In genomic region chr7:110246526-110246925, GRCm38 (mm10) we compare ENCODE assay signal across 29 mouse cellular contexts. TPM values are rescaled to one million over a fixed set of nuclear protein-coding genes. Genes with fewer than 3 reads are reported as not detected.
DNase-seq lines count a peak whose midpoint lies in the region; ATAC-seq and TF ChIP-seq lines count a peak whose summit lies in the region.
"Had no signal": no experiment of that assay in that cellular context is flagged by ENCODE, and none has a peak within 500 bp of the region (broad histone marks: within the 10 kb centered on the region; RNA-seq: fewer than 3 reads in every experiment).

No protein-coding gene starts in this region.

- H3K9me3 ChIP-seq in embryonic facial prominence, embryonic 13.5 days, result no peaks in the 10 kb centered on the region
- no peaks in the 10 kb centered on the region for H3K9me3 ChIP-seq in embryonic facial prominence, embryonic 10.5 days
- no peaks in the 10 kb centered on the region for H3K9me3 ChIP-seq in hindbrain, postnatal 0 days (ENCODE audit: low read length)
- H3K9me3 ChIP-seq in hindbrain, embryonic 11.5 days (ENCODE audit: control insufficient read depth, low read length), result no peaks in the 10 kb centered on the region
- no peaks in the 10 kb centered on the region for H3K9me3 ChIP-seq in CH12.LX (replicated peaks; ENCODE audit: low read length)
- H3K9me3 ChIP-seq: forebrain, embryonic 12.5 days; heart, embryonic 13.5 days; hindbrain, embryonic 10.5 days; intestine, embryonic 15.5 days; midbrain, embryonic 15.5 days; neural tube, embryonic 12.5 days had no signal

- no peak for TF ChIP-seq CTCF in hindbrain, postnatal 0 days (IDR thresholded peaks at IDR 0.05; ENCODE audit: low read depth)
- TF ChIP-seq CTCF in CH12.LX (conservative IDR thresholded peaks at IDR 0.05 in 1 of 2, IDR thresholded peaks at IDR 0.05 in 1 of 2; ENCODE audit: low read depth in 2 of 2, low read length in 2 of 2), result no peak
- TF ChIP-seq CTCF in thymus, adult 2 months (IDR thresholded peaks at IDR 0.05; ENCODE audit: borderline replicate concordance, control insufficient read depth, extremely low read depth, insufficient read depth, low read length, poor library complexity), result no peak

- H3K79me2 ChIP-seq in CH12.LX (replicated peaks; ENCODE audit: control insufficient read depth, extremely low read depth, insufficient read depth, poor library complexity, severe bottlenecking), result peaks cover 97% of the 10 kb centered on the region

- no peak overlapping the region for H3K9ac ChIP-seq in embryonic facial prominence, embryonic 13.5 days
- H3K9ac ChIP-seq in hindbrain, postnatal 0 days (replicated peaks; ENCODE audit: low read length), result no peak overlapping the region
- no peak overlapping the region for H3K9ac ChIP-seq in hindbrain, embryonic 11.5 days (ENCODE audit: low read depth, low read length)
- H3K9ac ChIP-seq in CH12.LX (ENCODE audit: insufficient read depth, low read depth), result no peak overlapping the region
- H3K9ac ChIP-seq: forebrain, embryonic 12.5 days; forebrain, postnatal 0 days; heart, embryonic 13.5 days; intestine, embryonic 15.5 days; liver, embryonic 14.5 days; midbrain, embryonic 15.5 days; neural tube, embryonic 12.5 days had no signal

- TF ChIP-seq RAD21 in CH12.LX (IDR thresholded peaks at IDR 0.05; ENCODE audit: low read depth, low read length), result no peak

- H3K27me3 ChIP-seq in embryonic facial prominence, embryonic 13.5 days, result no peaks in the 10 kb centered on the region
- H3K27me3 ChIP-seq in embryonic facial prominence, embryonic 10.5 days (replicated peaks; ENCODE audit: low read depth, poor library complexity, severe bottlenecking), result no peaks in the 10 kb centered on the region
- no peaks in the 10 kb centered on the region for H3K27me3 ChIP-seq in hindbrain, postnatal 0 days (ENCODE audit: insufficient read depth, low read length)
- no peaks in the 10 kb centered on the region for H3K27me3 ChIP-seq in hindbrain, embryonic 11.5 days (ENCODE audit: control insufficient read depth, insufficient read depth, low read length)
- H3K27me3 ChIP-seq in CH12.LX (replicated peaks), result no peaks in the 10 kb centered on the region
- H3K27me3 ChIP-seq in thymus, adult 2 months (ENCODE audit: control insufficient read depth, insufficient read depth, low read length), result no peaks in the 10 kb centered on the region
- H3K27me3 ChIP-seq: forebrain, embryonic 12.5 days; heart, embryonic 13.5 days; intestine, embryonic 15.5 days; midbrain, embryonic 15.5 days; neural tube, embryonic 12.5 days had no signal

- no peak for TF ChIP-seq EP300 in CH12.LX (IDR thresholded peaks at IDR 0.05; ENCODE audit: low read length)

- H3K4me3 ChIP-seq in embryonic facial prominence, embryonic 13.5 days, result no peak overlapping the region
- no peak overlapping the region for H3K4me3 ChIP-seq in embryonic facial prominence, embryonic 10.5 days
- H3K4me3 ChIP-seq in hindbrain, postnatal 0 days (ENCODE audit: low read length), result no peak overlapping the region
- no peak overlapping the region for H3K4me3 ChIP-seq in hindbrain, embryonic 11.5 days (ENCODE audit: low read depth, low read length)
- H3K4me3 ChIP-seq in CH12.LX (replicated peaks in 1 of 3; ENCODE audit: low read depth in 2 of 3, low read length in 2 of 3, poor library complexity in 1 of 3), result no peak overlapping the region
- H3K4me3 ChIP-seq in thymus, adult 2 months (ENCODE audit: control insufficient read depth, insufficient read depth, low read length), result no peak overlapping the region
- H3K4me3 ChIP-seq: forebrain, embryonic 12.5 days; heart, adult 2 months; heart, embryonic 13.5 days; hindbrain, embryonic 10.5 days; intestine, embryonic 15.5 days; layer of hippocampus, adult 2 months; midbrain, embryonic 15.5 days; neural tube, embryonic 12.5 days had no signal

- TF ChIP-seq POLR2A in CH12.LX (IDR thresholded peaks at IDR 0.05; ENCODE audit: low read depth, low read length), result no peak
- no peak for TF ChIP-seq POLR2A in thymus, adult 2 months (IDR thresholded peaks at IDR 0.05; ENCODE audit: control insufficient read depth, extremely low read depth, insufficient read depth, low read length, poor library complexity)

- no peak for DNase-seq in embryonic facial prominence, embryonic 10.5 days (ENCODE audit: low spot score)
- peak; percentile 8 for DNase-seq in hindbrain, postnatal 0 days (ENCODE audit: low spot score)
- no peak for DNase-seq in hindbrain, embryonic 11.5 days (ENCODE audit: low spot score)
- DNase-seq in CH12.LX (ENCODE audit: extremely low read depth), result no peak
- DNase-seq in gastrocnemius, postnatal 25 days, result peak; percentile 36
- no peak for DNase-seq in thymus, adult 2 months
- DNase-seq: adrenal gland, postnatal 25 days; cerebellum, adult 18-20 months; cerebellum, postnatal 36 days; embryo, embryonic 11 days; forebrain, postnatal 0 days; heart, adult 2 months; heart, postnatal 14 days; kidney, adult 2 months; kidney, postnatal 36 days; liver; lung, adult 2 months; lung, postnatal 10 days; right cerebral cortex, adult 18-20 months had no signal

- dilution Hi-C loops in CH12.LX (cut with MboI; ENCODE audit: extremely low pct_ligation_motif_present, extremely low pct_unique_long_range_greater_than_20kb, low sequenced_read_pairs), result no loop called here

- ATAC-seq in embryonic facial prominence, embryonic 13.5 days (ENCODE audit: insufficient number of reproducible peaks, insufficient read depth, low FRiP score, low TSS enrichment, low read depth), result no peak
- ATAC-seq in hindbrain, postnatal 0 days, result no peak
- no peak for ATAC-seq in hindbrain, embryonic 11.5 days (ENCODE audit: low FRiP score)
- ATAC-seq: forebrain, postnatal 0 days; hindbrain, embryonic 16.5 days; intestine, embryonic 15.5 days; midbrain, embryonic 15.5 days had no signal

- H3K4me2 ChIP-seq in embryonic facial prominence, embryonic 13.5 days, result no peak overlapping the region
- no peak overlapping the region for H3K4me2 ChIP-seq in hindbrain, postnatal 0 days (ENCODE audit: low read depth, low read length)
- H3K4me2 ChIP-seq in hindbrain, embryonic 11.5 days (replicated peaks; ENCODE audit: low read depth, low read length), result no peak overlapping the region
- H3K4me2 ChIP-seq in CH12.LX (ENCODE audit: insufficient read depth, low read depth, poor library complexity, severe bottlenecking), result no peak overlapping the region
- H3K4me2 ChIP-seq: forebrain, embryonic 12.5 days; heart, embryonic 13.5 days; intestine, embryonic 15.5 days; midbrain, embryonic 15.5 days; neural tube, embryonic 12.5 days had no signal

- H3K36me3 ChIP-seq in embryonic facial prominence, embryonic 13.5 days, result peaks cover 11% of the 10 kb centered on the region; the same call in 1 of the 2 replicates
- H3K36me3 ChIP-seq in embryonic facial prominence, embryonic 10.5 days (replicated peaks), result peaks cover 36% of the 10 kb centered on the region
- H3K36me3 ChIP-seq in hindbrain, postnatal 0 days (ENCODE audit: insufficient read depth, low read length), result no peaks in the 10 kb centered on the region
- no peaks in the 10 kb centered on the region for H3K36me3 ChIP-seq in hindbrain, embryonic 11.5 days (ENCODE audit: control insufficient read depth, insufficient read depth, low read length)
- peaks cover 65 to 86% of the 10 kb centered on the region in 2 experiments for H3K36me3 ChIP-seq in CH12.LX (replicated peaks in 1 of 2; ENCODE audit: control insufficient read depth in 1 of 2, insufficient read depth in 1 of 2, low read length in 1 of 2)
- H3K36me3 ChIP-seq in thymus, adult 2 months (ENCODE audit: control insufficient read depth, insufficient read depth, low read length), result no peaks in the 10 kb centered on the region; the same call in 1 of the 2 replicates
- H3K36me3 ChIP-seq: forebrain, embryonic 12.5 days; intestine, embryonic 15.5 days; midbrain, embryonic 15.5 days; neural tube, embryonic 12.5 days had no signal

- H3K4me1 ChIP-seq in embryonic facial prominence, embryonic 13.5 days, result peaks cover 20% of the 10 kb centered on the region
- no peaks in the 10 kb centered on the region for H3K4me1 ChIP-seq in embryonic facial prominence, embryonic 10.5 days
- H3K4me1 ChIP-seq in hindbrain, postnatal 0 days (ENCODE audit: insufficient read depth, low read length), result no peaks in the 10 kb centered on the region
- no peaks in the 10 kb centered on the region for H3K4me1 ChIP-seq in hindbrain, embryonic 11.5 days (replicated peaks; ENCODE audit: control insufficient read depth, insufficient read depth, low read length)
- peaks cover 34 to 90% of the 10 kb centered on the region in 2 experiments for H3K4me1 ChIP-seq in CH12.LX (ENCODE audit: control insufficient read depth in 1 of 2, insufficient read depth in 2 of 2)
- H3K4me1 ChIP-seq in thymus, adult 2 months (replicated peaks; ENCODE audit: control insufficient read depth, insufficient read depth, low read length), result no peaks in the 10 kb centered on the region
- H3K4me1 ChIP-seq: forebrain, embryonic 12.5 days; hindbrain, embryonic 10.5 days; intestine, embryonic 15.5 days; midbrain, embryonic 15.5 days; neural tube, embryonic 12.5 days had no signal

- 90% methylated on average over 9 of the region's 9 CpGs for WGBS in embryonic facial prominence, embryonic 13.5 days
- 94% methylated on average over 9 of the region's 9 CpGs for WGBS in embryonic facial prominence, embryonic 10.5 days
- 72% methylated on average over 9 of the region's 9 CpGs for WGBS in hindbrain, postnatal 0 days
- 90% methylated on average over 9 of the region's 9 CpGs for WGBS in hindbrain, embryonic 11.5 days
- WGBS in thymus, adult 2 months, result 93% methylated on average over 9 of the region's 9 CpGs

- peak overlapping the region; percentile 39; the same call in 1 of the 2 replicates for H3K27ac ChIP-seq in embryonic facial prominence, embryonic 13.5 days
- H3K27ac ChIP-seq in embryonic facial prominence, embryonic 10.5 days (replicated peaks), result no peak overlapping the region
- no peak overlapping the region for H3K27ac ChIP-seq in hindbrain, postnatal 0 days
- H3K27ac ChIP-seq in hindbrain, embryonic 11.5 days (ENCODE audit: low read depth, low read length), result no peak overlapping the region
- peak overlapping the region; percentile 39 for H3K27ac ChIP-seq in CH12.LX (ENCODE audit: insufficient read depth, low read depth)
- H3K27ac ChIP-seq in thymus, adult 2 months (ENCODE audit: control insufficient read depth, insufficient read depth, low read length), result no peak overlapping the region
- H3K27ac ChIP-seq: forebrain, embryonic 12.5 days; heart, adult 2 months; heart, embryonic 13.5 days; hindbrain, embryonic 10.5 days; intestine, embryonic 15.5 days; layer of hippocampus, adult 2 months; liver, embryonic 14.5 days; midbrain, embryonic 15.5 days; neural tube, embryonic 12.5 days had no signal

- in situ Hi-C loops in CH12.LX (cut with MboI; ENCODE audit: low pct_ligation_motif_present, low pct_unique_long_range_greater_than_20kb, low sequenced_read_pairs), result no loop called here

RNA-seq across cellular contexts. Expression of gene Swap70, which starts 25.0 kb away (rescaled TPM):
- 42.1 and 49.5 TPM in 2 replicates for polyA plus RNA-seq in embryonic facial prominence, embryonic 13.5 days (2015; fragmentation: Nextera tagmentation; extraction: Ambion mirVana)
- 30.7 and 32.4 TPM in 2 replicates for polyA plus RNA-seq in embryonic facial prominence, embryonic 10.5 days (2016; fragmentation: Nextera tagmentation; extraction: Ambion mirVana)
- 9.1 and 12.4 TPM in 2 replicates for total RNA-seq in hindbrain, postnatal 0 days (2014; rRNA removed)
- 8.5 and 9.2 TPM in 2 replicates for polyA plus RNA-seq in hindbrain, postnatal 0 days (2015; fragmentation: Nextera tagmentation; extraction: Ambion mirVana)
- 15.6 and 16.3 TPM in 2 replicates for polyA plus RNA-seq in hindbrain, embryonic 11.5 days (2014; fragmentation: Nextera tagmentation; extraction: Ambion mirVana)
- 296 and 297 TPM in 2 replicates for total RNA-seq in CH12.LX (2012; rRNA removed)
- 398 and 409 TPM in 2 replicates for total RNA-seq in CH12.LX (2014; rRNA removed)
- 370 and 388 TPM in 2 replicates for polyA plus RNA-seq in CH12.LX (2012; ENCODE audit: insufficient read length, low read depth)
- 1 to 10 TPM; 5.7 to 6.2 TPM for total RNA-seq in gastrocnemius, postnatal 25 days (2021)
- 18.3 and 20.1 TPM in 2 replicates for polyA plus RNA-seq in thymus, adult 2 months (2012; rRNA removed)

Comparison
In these comparisons a context has a peak if more than half of its experiments do, and no peak if none do; other contexts are left out.
1. H3K27ac ChIP-seq: peak in embryonic facial prominence, embryonic 13.5 days (single experiment) and CH12.LX (single experiment); none in embryonic facial prominence, embryonic 10.5 days (single experiment), hindbrain, postnatal 0 days (single experiment), hindbrain, embryonic 11.5 days (single experiment) and thymus, adult 2 months (single experiment).
2. DNase-seq: peak in hindbrain, postnatal 0 days (single experiment) and gastrocnemius, postnatal 25 days (single experiment); none in embryonic facial prominence, embryonic 10.5 days (single experiment), hindbrain, embryonic 11.5 days (single experiment), CH12.LX (single experiment) and thymus, adult 2 months (single experiment).